Mouse (Mus musculus): ENCODE measurements around the gene T.
"Not testable (repeated sequence)": the region's sequence is repeated elsewhere in the genome, so short reads cannot be mapped to it uniquely, and the experiment has no call there.

The T gene

GRCm38 (mm10) chr17:8433978-8434960 is at the start of gene T:
Gene T, plus strand, starts transcription at chr17:8434423.
- peak; percentile 54 for DNase-seq (ENCODE audit: extremely low spot score, low spot score)

- DNase-seq (ENCODE audit: extremely low spot score, low spot score): no peak
Measured at GRCm38 (mm10) chr17:8385441-8385840, 48.8 kb upstream of the T start.

GRCm38 (mm10) chr17:8388463-8388862 is 45.8 kb upstream of the T start:
- peak; percentile 60 for DNase-seq (ENCODE audit: extremely low spot score, low spot score)

- no peak for DNase-seq (ENCODE audit: extremely low spot score, low spot score)
Measured at GRCm38 (mm10) chr17:8388990-8389789, 45.0 kb upstream of the T start.

GRCm38 (mm10) chr17:8389790-8390095 is 44.5 kb upstream of the T start:
- DNase-seq (ENCODE audit: extremely low spot score, low spot score): no peak

GRCm38 (mm10) chr17:8390487-8390886 is 43.7 kb upstream of the T start:
- no peak for DNase-seq (ENCODE audit: extremely low spot score, low spot score)

GRCm38 (mm10) chr17:8396371-8396770 is 37.9 kb upstream of the T start:
- peak; percentile 54 for DNase-seq (ENCODE audit: extremely low spot score, low spot score)

- no peak for DNase-seq (ENCODE audit: extremely low spot score, low spot score)
Measured at GRCm38 (mm10) chr17:8397946-8398345, 36.3 kb upstream of the T start.

GRCm38 (mm10) chr17:8403932-8404331 is 30.3 kb upstream of the T start:
- DNase-seq (ENCODE audit: extremely low spot score, low spot score): not testable (repeated sequence)

GRCm38 (mm10) chr17:8406285-8406684 is 27.9 kb upstream of the T start:
- DNase-seq (ENCODE audit: extremely low spot score, low spot score): no peak

GRCm38 (mm10) chr17:8408002-8408401 is 26.2 kb upstream of the T start:
- not testable (repeated sequence) for DNase-seq (ENCODE audit: extremely low spot score, low spot score)

- no peak for DNase-seq (ENCODE audit: extremely low spot score, low spot score)
Measured at GRCm38 (mm10) chr17:8408589-8409295, 25.5 kb upstream of the T start.

GRCm38 (mm10) chr17:8410330-8410729 is 23.9 kb upstream of the T start:
- DNase-seq (ENCODE audit: extremely low spot score, low spot score): no peak

- DNase-seq (ENCODE audit: extremely low spot score, low spot score): no peak
Measured at GRCm38 (mm10) chr17:8413656-8414055, 20.6 kb upstream of the T start.

GRCm38 (mm10) chr17:8415533-8415932 is 18.7 kb upstream of the T start:
- DNase-seq (ENCODE audit: extremely low spot score, low spot score): no peak

GRCm38 (mm10) chr17:8416865-8417264 is 17.4 kb upstream of the T start:
- no peak for DNase-seq (ENCODE audit: extremely low spot score, low spot score)

GRCm38 (mm10) chr17:8420739-8421138 is 13.5 kb upstream of the T start:
- DNase-seq (ENCODE audit: extremely low spot score, low spot score): no peak

GRCm38 (mm10) chr17:8421517-8421916 is 12.7 kb upstream of the T start:
- DNase-seq (ENCODE audit: extremely low spot score, low spot score): no peak

- DNase-seq (ENCODE audit: extremely low spot score, low spot score): peak; percentile 45
Measured at GRCm38 (mm10) chr17:8423283-8423682, 10.9 kb upstream of the T start.

- peak; percentile 36 for DNase-seq (ENCODE audit: extremely low spot score, low spot score)
Measured at GRCm38 (mm10) chr17:8429436-8429835, 4.8 kb upstream of the T start.

- DNase-seq (ENCODE audit: extremely low spot score, low spot score): peak; percentile 31
Measured at GRCm38 (mm10) chr17:8429896-8430295, 4.3 kb upstream of the T start.

Data from neural tube, embryonic 10.5 days (tissue).